Mouse (Mus musculus): ENCODE results near the gene Wfdc3. TPM values are rescaled to one million over a fixed set of nuclear protein-coding genes. Genes with fewer than 3 reads are reported as not detected.

Gene Wfdc3
- total and polyA plus RNA-seq, 3 experiments, result 0.17 to 0.32 (median 0.24) TPM

DNA sequence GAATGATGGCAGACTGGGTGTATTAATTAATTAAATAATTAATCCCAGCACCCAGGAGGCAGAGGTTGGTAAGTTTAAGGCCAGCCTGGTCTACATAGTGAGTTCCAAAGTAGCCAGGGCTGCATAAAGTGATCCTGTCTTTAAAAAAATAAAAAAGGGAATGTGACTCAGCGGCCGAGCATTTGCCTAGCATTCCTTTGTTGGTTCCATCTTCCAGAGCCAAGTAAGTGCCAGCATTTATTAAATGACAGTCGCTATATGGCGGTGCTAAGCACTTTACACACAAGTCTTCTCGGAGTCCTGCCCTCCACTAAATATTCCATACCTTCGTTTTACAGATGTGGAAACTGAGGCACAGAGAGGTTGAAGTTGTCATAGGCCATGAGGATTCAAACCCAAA lies 30.4 kb upstream of the Wfdc3 start:
- no peak for DNase-seq

DNA sequence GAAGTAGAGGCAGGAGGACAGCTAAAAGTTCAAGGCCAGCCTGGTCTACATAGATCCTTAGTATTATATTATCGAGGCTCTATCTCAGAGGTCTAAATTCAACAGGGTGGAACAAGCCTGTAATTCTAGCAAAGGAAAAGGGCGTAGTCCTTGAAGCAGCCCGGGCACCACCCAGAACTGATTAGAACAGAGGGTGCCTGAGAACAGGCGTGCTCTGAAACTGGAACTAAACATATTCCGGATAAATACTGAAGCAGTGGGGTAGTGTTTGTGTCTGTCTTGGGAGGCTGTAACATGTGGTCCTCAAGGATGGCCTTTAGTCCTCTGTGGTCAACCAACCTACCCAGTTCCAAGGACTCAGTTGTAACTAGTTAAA lies 28.2 kb upstream of the Wfdc3 start:
- no peak for DNase-seq

DNA sequence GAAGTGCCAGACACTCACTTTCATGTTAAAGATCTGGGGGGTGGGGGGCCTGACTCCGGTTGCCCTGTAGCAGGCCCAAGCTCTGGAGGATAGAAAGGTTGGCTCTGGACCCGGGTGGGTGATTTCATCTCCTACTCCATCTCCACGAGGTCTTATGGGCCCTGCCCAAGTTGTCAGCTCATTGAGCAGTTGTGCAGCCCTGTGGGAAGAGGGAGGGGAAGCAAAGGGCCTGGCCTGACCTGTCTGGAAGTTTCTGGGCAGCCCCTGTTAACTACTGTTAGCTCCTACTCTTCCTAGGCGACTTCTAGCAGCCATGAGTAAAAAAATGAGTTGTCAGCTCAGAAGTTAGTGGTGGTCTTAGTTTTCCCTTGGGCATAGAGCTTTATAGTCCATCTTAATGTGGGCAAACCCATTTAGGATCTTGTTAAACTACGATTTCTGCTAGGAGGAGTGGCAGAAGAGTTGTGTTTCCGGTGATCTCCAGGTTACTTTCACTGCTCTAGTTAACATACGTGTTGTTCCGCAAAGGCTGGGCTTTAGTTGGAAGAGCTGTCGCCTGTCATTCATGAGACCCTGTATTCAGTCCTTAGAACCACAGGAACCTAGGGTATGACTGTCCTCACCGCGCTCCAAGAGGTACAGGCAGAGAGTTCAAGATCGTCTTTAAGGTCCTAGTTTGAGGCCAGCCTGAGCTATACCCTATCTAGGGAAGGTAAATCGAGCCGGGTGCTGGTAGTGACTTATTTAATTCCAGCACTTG lies 27.7 kb upstream of the Wfdc3 start:
- no peak for DNase-seq

DNA sequence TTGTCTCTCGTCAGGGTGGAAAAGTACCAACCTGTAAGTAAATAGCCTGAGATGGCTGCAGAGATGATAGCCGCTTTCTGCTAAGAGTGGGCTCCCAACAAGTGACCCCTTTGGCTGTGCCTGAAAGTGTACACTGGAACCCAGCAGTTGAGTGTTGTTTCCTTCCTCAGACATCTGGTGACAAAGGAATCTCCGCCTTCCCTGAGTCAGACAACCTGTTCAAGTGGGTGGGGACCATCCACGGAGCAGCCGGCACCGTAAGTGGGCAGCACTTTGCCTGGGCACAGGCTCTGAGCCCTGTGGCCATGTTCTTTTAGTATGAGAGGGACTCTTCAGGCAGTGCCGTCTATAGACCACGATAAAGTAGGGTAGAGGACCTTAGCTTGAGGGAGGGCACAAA lies 25.4 kb upstream of the Wfdc3 start:
- DNase-seq, result no peak

DNA sequence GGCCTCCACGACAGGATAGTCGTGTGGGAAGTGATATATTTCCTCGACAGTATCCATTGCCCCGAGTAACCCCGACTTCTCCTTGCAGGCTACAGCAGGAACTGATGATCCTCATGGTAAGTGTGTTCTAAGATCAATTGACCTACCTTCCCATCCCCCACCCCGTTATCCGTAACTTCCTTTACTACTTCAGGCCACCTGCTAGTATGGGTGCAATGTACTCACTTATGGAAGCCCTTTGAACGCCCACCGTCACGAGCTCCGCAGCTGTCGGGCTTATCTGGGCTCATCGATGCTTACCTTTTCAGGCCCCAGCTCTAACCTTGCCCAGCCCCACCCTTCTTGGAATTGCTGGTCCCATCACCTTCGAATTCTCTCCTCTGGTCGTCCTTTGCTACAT lies 24.5 kb upstream of the Wfdc3 start:
- no peak for DNase-seq

DNA sequence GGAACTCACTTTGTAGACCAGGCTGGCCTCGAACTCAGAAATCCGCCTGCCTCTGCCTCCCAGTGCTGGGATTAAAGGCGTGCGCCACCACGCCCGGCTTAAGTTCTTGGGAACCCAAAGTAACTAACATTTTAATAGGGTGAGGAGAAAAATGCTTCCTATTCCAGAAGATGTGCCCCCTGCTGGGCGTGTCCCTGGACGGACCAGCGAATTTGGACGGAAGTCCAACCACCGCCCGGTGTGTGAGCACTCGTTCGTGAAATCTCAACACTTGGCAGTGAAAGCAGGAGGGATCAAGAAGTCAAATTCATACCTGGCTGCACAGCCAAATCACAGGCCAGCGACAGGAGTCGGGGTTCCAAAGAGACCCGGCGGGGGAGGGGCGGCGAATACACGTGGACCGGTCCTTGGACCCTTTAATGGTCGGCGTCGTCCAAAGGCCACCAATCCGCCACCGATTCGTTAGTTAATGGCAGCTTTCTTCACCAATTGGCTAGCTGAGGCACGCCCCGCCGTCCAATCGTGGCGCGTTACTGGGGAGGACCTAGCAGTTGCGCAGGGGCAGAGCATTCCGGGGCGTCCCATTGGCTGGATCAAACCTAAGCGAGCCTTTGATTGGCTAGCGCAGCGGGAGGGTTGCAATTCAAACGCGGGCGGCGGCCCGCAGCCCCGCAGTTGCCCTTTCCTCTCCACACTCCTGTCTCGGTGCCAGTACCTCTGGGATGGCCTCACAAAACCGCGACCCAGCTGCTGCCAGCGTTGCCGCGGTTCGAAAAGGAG lies 23.7 kb upstream of the Wfdc3 start, which contains the start of gene Ube2c:
Ube2c (plus strand) TSS at position 641 of the 780 bp plus-strand sequence.
- peak; percentile 99 for DNase-seq

DNA sequence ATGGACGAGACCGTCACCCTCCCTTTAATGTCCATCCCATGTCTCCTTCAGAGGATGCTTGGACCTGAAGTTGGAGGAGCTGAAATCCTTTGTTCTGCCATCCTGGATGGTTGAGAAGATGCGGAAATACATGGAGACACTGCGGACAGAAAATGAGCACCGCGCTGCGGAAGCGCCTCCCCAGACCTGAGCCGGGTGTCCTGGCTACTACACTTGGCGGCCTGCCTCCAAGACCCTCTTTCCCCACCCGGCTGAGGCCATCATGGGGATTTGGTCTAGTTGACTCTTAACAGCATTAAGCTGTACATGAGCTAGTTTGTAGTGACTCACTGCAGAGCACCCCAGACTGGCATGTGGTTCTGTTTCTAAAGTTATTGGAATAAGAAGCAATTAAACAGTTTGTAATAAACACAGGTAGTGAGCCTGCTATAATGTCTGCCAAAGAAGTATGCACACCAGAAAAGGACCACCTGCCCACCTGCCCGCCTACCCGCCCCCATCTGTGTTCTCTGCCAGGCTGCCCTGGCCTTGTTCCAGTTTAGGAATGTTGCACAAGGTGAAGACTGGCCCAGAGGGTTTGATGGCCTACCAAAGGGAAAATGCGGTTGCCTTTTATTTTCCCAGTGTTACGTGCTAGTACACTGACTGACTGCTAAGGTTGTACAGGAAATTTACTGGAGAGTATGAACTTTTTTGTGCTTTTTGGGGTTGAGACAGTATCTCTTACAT lies 22.2 kb upstream of the Wfdc3 start:
- peak; percentile 52 for DNase-seq

DNA sequence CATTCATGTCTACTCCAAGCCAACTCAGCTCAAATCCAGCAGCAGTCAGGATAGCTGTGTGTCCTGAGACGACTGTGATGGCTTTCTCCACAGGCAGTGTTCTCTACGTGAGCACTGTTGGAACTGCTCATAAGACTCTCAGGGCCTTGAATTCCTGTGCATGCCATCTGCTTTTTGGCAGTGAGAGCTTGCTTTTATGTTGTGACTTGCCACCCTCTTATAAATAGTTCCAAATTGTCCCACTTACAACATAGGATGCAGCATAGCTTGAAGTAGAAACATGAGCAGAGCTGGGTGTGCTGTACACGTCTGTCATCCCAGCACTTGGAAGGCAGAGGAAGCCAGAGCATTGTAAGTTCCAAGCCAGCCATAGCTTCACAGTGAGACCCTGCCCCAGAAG lies 20.1 kb upstream of the Wfdc3 start:
- no peak for DNase-seq

DNA sequence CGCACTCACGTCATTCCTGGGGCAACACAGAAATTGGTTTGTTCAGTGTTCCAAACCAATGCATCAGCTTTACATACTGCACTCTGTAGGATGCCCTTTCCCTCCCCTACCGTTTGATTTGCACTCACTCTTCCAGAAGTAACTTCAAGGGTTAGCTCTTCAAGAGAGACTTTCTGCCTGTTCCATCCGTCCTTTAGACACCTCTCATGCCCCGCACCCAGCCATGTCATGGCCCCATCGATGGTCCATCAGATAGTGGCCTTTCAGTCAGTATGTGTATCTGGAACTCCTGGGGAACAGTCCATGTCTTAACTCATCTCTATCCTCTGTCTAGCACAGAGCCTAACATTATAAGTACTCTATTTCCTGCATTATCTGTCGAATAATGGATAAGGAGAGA lies 16.9 kb upstream of the Wfdc3 start:
- no peak for DNase-seq

DNA sequence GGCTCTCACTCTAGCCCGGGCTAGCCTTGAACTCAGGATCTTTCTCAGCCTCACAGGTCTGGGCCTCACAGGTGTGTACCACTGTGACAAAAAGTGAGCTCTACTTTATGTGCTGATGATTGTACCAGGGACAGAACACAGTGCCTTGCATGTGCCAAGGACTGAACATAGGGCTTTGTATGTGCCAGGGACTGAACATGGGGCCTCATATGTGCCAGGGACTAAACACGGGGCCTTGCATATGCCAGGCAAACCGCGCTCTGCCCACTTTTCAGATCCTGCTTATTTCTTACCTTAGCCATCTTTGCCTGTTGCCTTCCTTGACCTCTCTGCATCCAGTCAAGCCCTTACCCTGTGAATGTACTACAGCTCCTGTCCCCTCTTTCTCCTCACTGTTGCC lies 16.2 kb upstream of the Wfdc3 start:
- no peak for DNase-seq

DNA sequence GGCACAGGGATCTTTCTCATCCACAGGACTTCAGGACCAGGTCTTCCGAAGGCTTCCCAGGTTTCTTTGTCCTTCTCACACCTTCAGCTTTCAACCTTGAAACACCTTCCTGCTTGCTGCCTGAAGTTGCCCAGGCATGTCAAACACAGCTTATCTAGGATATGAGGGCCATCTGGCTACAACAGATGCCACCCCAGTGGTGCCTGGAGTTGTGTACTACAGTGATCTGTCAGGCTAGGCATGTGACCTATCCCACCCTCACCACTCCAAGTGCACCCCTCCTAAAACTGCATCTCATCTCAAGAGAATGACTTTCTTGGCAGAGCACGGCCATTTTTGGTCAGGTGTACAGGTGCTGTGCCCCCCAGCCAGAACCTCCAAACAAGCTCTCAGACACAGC lies 15.8 kb upstream of the Wfdc3 start:
- no peak for DNase-seq

DNA sequence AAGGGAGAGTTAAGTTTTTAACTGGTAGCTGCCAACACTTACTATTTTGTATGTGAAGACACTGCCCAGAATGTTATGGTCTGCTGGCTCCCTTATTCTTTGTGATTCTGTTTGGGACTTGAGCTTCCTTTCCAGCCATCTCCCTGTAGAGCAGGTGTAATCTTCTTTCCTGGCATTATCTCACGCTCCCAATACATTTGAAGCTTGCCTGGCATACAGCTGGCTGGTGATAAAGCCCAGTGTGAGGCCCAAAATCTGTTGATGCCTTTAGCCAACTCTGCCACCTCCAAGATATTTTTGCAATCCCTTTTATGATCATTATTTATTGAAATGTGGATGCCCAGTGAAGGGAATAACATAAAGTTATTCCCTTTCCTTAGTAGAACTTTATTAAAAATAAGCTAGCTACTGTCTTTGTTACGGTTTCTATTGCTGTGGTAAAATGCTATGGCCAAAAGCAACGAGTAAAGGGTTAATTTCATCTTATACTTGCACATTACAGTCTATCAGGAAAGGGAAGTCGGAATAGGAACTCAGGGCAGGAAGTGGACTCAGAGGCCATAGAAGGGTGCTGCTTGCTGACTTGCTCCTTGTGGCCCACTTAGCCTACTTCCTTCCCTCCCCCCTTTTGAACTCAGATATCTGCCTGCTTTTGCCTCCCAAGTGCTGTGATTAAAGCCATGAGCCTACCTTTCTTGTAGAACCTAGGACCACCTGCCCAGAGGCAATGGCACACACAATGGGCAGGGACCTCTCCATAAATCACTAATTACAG lies 14.5 kb upstream of the Wfdc3 start:
- no peak for DNase-seq

DNA sequence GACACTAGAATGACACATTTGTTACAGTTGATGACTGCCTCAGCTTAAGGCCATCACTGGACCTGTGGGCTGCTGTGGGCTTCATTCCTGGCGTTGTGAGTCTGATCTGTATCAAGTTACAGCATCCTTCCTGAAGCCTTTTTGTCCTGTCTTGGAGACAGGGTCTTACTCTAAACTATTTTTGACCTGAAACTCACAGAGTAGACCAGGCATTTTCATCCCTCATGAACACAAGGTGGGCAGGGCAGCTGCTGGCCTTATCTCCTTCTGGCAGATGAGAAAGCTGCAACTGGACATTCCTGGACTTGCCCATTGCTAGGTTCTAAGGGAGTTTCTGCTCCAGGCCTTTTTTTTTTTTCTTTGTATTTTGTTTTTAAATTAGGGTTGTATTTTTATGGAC lies 13.0 kb upstream of the Wfdc3 start:
- no peak for DNase-seq

DNA sequence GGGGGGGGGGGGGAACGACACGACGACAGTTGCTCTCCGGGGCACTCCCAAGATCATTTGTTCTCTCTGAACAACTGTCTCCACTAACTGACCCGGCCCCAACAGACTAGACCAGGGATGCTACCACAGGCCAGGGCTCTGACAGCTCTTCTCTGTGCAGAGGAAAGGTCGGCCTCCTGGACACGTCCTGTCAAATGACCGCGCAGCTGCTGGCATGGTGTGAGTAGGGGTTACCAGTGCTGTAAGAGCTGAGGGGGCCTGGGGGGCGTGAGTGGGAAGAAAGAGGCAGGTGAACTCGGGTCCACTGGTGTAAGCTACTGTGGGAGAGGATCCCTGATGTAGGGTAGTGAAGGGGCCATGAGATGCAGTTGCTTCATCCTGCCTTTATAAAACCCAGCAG lies 12.1 kb upstream of the Wfdc3 start:
- no peak for DNase-seq

DNA sequence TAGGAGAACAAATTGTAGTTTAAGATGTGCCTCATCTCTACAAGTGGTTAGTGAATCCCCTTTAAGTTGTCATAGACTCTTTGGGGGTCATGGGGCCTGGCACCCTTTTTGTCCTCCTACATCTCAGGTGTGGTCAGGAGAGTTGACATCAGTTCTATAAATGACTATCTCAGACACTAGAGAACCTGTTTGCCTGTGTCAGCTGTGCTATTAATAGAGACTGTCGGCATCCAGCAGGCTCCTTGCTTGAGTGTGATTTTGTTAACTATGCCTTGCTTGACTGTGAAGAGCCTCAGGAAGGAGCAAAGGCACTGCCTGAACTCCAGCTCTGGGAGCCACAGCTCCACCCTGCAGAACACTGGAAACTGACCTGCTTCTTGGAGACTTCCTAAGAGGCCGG lies 9.1 kb upstream of the Wfdc3 start:
- DNase-seq, result no peak

DNA sequence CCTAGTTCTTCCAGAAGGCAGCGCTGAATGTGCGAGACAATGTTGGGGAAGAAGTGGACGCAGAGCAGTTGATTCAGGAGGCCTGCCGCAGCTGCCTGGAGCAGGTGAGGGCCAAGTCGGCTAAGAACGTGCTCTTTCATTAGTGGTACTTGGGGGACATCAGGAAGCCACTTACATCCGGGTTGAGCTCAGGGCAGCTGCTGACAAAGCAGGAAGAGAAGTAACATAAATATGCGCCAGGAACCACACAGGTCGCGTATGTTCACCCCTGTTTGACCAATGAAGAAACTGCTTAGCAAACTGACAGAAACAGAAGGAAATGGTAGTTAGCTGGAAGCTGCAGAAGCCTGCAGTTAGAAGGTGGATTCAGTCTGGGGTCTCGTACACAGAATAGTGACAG lies 8.4 kb upstream of the Wfdc3 start:
- DNase-seq, result no peak

DNA sequence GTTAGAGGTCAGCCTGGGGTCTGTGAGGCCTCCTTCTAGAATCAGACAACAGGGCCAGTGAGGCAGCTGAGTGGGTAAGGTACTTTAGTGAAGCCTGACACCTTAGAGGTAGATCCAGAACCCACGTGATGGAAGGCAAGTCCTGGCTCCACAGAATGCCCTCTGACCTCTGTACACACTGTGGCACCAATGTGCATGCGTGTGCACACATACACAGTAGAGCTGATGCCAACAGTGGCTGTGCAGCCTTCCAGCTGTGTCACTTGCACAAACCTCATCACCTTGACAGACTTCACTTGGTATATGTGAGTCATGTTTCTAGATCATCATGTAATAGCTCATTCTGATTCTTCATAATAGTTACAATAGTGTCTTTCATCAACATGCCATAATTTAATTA lies 6.7 kb upstream of the Wfdc3 start:
- peak; percentile 30 for DNase-seq

DNA sequence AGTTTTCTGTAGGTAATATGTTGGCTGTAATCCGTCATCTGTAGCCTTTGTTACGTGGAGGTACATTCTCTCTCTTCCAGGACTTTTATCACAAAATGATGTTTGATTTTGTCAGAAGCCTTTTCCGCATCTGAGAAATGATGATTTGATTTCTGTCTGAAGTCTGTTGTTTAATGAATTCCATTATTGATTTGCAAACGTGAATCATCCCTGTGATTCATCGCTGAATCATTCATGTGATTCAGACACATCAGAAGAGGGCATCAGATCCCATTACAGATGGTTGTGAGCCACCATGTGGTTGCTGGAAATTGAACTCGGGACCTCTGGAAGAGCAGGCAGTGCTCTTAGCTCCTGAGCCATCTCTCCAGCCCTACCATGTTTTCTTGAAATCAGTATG lies 3.3 kb upstream of the Wfdc3 start:
- peak; percentile 50 for DNase-seq

DNA sequence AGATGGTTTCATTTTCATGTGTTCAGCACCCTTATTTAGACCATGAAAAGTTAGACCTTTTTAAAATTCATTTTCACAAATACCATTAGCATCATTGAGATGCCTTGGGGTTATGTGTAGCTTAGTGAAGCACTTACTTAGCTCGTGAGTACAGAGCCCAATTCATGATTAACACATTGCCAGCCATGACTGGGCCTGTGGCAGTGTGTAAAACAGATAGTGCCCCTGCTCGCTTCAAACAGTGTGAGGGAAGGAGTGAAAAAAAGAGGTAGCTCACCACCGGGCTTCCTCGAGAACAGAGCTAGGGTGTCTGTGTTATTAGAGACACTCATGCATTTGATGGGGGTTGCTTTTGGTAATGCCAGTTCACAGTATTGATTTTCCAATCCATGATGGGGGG lies 2.5 kb upstream of the Wfdc3 start:
- DNase-seq, result no peak

DNA sequence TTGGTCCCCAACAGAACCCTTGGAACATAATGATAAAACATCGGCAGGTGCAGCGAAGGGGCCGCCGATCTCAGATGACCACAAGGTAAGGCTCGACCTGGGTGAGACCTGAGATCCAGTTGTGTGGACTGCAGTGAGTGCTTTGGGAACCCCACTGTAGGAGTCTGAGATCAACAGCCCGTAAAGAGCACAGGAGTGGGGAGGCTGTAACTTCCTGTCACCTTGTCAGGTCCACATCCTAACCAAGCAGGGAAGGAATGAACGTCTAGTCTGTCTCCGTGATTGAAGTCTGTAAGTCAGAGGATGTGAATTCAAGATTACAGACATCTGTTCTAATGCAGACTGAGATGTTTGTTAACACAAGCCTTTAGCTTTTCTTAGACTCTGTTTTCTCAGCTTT lies 962 bp upstream of the Wfdc3 start:
- no peak for DNase-seq

DNA sequence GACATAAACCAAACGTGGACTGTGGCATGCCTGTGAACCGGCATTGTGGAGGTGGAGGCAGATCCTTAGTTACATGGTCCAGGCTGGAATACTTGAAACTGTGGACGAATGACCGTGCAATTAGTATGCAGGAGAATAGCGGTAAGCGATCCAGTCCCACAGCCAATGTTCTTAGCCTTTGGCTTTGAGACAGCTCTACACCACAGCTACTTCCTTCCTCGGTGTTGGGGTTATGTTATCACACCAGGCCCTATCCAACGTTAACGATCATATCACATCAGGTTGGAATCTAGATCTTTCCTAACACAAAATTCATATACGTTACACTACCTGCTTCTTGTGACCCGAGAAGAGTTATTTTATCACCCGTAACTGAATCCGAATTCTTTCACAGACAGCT lies 744 bp downstream of the Wfdc3 start:
- DNase-seq, result no peak

DNA sequence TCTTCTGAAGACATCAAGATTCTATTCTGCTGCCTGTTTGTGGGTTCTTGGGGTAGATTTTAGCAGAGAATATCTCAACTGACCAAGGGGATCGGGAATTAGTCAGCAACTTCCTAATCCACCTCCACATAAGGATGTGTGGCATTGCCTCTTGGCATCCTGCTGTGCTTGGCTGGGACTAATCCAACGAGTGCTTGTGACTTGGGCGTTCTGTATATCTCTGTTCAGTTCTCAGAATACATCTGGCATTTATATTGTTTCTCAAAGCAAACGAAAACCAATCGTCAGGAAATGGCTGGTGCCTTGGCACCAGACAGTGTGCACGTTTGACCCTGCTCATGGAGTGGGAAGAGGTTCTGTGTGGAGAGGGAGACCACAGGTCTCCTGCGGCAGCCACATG lies 5.9 kb downstream of the Wfdc3 start:
- DNase-seq, result no peak
